In the genomic region with DNA sequence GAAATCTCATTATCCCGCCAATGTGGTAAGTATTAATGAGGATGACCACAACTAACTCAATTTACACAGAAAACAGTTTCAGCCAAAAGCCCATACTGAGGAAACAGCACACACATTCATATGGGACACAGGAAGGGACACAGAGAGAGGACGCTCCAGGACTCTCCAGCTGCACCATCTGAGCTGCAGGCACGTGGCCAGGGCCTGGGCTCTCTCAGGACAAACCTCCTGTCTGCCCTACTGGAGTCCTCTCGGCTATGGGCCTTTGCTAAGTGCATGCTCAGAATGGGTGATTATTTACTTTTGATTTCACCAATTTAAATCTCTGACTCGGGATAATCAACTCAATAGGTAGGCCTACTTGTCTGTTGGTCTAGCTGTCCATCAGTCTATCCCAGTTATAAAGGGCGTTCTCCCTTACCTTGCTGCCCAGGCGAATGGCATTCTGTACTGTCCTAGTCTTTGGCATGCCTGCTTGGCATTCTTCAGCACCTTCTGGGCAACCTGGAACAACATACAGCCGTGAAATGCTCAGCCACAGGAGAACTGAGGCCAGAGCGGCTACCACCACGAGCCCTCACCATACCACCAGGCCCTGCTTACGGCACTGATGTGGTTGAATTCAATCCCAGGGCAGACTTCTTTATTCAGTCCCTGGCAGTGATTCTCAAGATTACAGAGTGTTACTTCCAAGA, we compare ENCODE assay signal across 9 mouse cellular contexts.
DNase-seq lines count a peak whose midpoint lies in the region.
"Had no signal": no experiment of that assay in that cellular context is flagged by ENCODE, and none has a peak within 500 bp of the region (broad histone marks: within the 10 kb centered on the region; RNA-seq: fewer than 3 reads in every experiment).

No protein-coding gene starts in this region.

- DNase-seq in kidney, postnatal 14 days, result peak; percentile 38
- no peak for DNase-seq in kidney, adult 9 months
- DNase-seq in right cerebral cortex, postnatal 14 days, result peak; percentile 50
- DNase-seq in right cerebral cortex, postnatal 36 days (ENCODE audit: low spot score in 2 of 2), result no peak
- peak; percentile 82 to 91 for DNase-seq in cerebellum, postnatal 10 days
- no peak for DNase-seq in spleen, postnatal 36 days (ENCODE audit: low spot score in 2 of 2)
- DNase-seq in spleen, postnatal 14 days (ENCODE audit: low spot score in 2 of 2), result no peak
- DNase-seq: liver; thymus, postnatal 25 days had no signal

Comparison
In these comparisons a context has a peak if more than half of its experiments do, and no peak if none do; other contexts are left out.
1. DNase-seq: peak in kidney, postnatal 14 days (single experiment), right cerebral cortex, postnatal 14 days (single experiment) and cerebellum, postnatal 10 days (2 of 2); none in kidney, adult 9 months (single experiment), right cerebral cortex, postnatal 36 days (0 of 2), spleen, postnatal 36 days (0 of 2) and spleen, postnatal 14 days (0 of 2).